Mouse (Mus musculus) c-Kit-positive CD71-positive TER-119-negative erythroid progenitor cells, embryonic 14.5 days (primary cell): ENCODE measurements around the gene Diaph3.

Experiments used
- DNase-seq: peaks from one replicate; pipeline ENCODE4 v3.0.0-alpha.2; 2013; ENCODE audit warnings: low read depth

The Diaph3 gene

DNA sequence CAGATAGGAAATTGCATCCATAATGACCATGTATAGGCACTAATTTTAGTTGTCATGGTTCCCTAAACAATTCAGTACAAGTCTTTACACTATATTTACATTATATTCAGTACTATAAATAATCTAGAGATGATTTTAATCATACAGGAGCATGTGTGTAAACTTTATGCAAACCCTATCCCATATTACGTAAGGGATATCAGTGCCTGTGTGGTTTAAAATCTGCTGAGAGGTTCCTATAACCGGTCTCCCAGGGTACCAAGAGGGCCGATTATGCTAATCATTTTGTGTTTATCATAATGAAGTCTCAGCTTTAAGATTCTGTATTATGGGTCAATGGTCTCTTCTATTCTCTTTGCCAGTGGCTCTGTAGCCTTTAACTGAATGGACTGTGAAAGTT lies 499.2 kb downstream of the Diaph3 start:
- DNase-seq, result no peak

DNA sequence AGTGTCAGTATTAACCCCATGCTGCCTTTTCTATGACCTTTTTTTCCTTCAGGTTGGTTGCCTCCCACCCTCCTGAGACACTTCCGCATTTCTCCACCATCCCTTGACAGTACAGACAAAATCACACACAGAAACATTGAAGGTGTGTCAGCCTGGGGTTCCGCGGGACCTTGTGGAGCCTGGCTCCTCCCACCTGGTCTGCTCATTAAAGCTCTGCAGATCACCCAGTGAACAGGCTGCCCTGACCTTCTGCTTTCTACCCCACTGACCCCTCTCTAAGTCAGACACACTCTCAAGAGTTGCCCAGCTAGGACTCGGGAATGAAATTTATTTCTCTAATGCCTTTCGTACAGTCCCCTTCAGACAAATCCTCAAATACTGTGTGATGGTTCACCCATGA lies 500.9 kb downstream of the Diaph3 start:
- no peak for DNase-seq

DNA sequence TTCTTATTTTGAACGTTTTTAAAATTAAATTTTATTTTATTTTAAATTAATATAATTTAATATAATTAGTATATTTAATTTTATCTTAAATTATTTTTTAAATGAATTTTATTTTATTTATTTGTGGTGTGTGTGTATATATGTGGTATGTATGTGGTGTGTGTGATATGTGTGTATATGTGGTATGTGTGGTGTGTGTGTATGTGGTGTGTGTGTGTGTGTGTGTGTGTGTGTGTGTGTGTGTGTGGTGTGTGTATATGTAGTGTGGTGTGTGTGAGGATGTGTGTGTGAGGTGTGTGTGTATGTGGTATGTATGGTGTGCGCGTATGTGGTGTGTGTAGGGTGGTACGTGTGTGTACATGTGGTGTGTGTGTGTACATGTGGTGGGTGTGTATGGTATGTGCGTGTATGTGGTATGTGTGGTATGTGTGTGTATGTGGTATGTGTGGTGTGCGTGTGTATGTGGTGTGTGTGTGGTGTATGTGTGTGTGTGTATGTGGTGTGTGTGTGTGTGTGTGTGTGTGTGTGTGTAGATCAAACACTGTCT lies 505.4 kb downstream of the Diaph3 start:
- DNase-seq, result no peak

- no peak for DNase-seq
Measured at GRCm38 (mm10) chr14:86635052-86635451, 506.0 kb downstream of the Diaph3 start.

GRCm38 (mm10) chr14:86633799-86634198 lies 507.2 kb downstream of the Diaph3 start:
- DNase-seq, result no peak

- no peak for DNase-seq
Measured at GRCm38 (mm10) chr14:86624816-86625425, 516.1 kb downstream of the Diaph3 start.

DNA sequence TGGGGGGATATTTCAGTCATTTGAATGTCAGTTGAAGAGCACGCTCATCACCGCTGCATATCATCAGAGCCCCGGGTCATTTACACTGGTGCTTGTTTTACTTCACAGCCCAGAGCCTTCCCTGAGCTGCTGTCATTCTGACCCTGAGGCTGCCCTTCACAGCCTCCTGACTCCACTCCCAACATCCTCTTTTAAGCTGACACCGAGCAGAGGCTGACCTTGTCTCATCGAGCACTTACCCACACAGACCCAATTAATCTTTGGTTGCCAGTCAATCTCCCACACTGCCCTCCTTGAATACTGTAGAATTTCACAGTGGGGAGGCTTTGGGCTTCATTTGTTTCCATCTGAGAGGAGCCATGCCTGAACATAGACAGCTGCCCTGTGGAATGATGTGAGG lies 521.4 kb downstream of the Diaph3 start:
- DNase-seq, result no peak
